Mouse (Mus musculus) cerebellum, adult 9-11 months (tissue): ENCODE data around the gene Slc16a4.
A peak's percentile ranks its signal among the peaks of the same experiment; 100 is the strongest.
"Not testable (repeated sequence)": the region's sequence is repeated elsewhere in the genome, so short reads cannot be mapped to it uniquely, and the experiment has no call there.

Experiments
- DNase-seq: peaks from one replicate; pipeline ENCODE4 v3.0.0; 2022

Slc16a4 gene

DNA sequence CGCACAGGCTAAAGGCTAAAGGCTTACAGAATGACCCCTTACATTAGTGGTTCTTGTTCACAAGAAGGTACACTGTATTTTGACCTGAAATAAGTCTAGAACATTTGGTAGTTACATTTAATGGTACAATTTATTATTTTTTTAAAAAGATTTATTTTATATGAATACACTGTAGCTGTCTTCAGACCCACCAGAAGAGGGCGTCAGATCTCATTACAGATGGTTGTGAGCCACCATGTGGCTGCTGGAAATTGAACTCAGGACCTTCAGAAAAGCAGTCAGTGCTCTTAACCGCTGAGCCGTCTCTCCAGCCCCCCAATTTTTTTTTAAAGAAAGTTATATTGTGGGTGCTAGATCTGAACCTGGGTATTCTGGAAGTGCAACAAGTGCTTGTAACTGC, 5.9 kb downstream of the Slc16a4 start:
- DNase-seq, result not testable (repeated sequence)

DNA sequence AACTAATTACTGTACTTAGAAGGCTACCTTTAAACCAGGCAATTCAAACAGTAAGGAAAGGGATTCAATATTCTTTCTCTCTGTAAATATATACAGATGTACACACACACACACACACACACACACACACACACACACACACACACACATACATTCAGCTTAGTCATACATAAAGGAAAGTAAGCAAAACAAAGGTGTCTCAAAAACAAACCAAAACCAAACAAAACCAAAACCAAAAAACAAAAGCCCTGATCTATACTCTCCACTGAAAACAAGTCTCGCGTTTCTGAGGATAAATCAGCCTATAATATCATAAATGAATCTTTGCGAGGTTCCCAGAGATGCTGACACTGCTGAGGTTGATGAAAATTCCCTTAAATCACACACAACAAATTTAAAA, 26.3 kb downstream of the Slc16a4 start:
- no peak for DNase-seq

DNA sequence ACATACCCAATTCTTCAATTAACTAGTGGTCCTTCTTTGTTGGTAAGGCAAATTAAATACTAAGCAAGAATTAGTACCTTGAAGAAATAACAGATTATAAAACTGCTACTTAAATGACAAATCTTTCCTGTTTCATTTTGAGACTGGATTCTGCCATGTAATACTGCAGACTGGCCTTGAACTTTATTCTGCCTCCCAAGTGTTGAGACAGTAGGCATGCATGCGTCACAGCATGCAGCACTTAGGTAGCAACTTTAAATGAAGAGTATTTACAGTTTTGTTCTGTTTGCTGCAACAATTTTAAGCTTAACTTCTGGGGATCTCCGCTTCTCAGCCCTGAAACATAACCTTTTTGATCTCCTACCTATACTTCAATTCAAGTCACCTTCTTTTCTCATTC, 30.1 kb downstream of the Slc16a4 start:
- no peak for DNase-seq

DNA sequence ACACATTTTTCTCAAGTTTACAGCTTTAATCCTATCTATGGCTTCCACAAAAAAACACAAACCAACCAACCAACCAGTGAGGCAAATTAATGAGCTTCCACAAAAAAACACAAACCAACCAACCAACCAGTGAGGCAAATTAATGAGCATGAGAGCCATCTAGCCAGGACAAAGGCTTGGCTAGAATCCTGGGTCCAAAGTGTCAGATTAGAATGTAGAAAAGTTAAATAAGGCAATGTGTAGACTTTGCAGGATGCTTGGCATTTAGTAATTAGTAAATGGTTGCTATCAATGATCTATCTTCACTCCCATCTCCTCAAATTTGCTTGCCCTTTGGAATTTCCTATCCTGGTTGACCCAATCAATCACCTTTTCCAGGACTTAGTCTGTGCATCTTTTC, 30.7 kb downstream of the Slc16a4 start:
- DNase-seq, result no peak

DNA sequence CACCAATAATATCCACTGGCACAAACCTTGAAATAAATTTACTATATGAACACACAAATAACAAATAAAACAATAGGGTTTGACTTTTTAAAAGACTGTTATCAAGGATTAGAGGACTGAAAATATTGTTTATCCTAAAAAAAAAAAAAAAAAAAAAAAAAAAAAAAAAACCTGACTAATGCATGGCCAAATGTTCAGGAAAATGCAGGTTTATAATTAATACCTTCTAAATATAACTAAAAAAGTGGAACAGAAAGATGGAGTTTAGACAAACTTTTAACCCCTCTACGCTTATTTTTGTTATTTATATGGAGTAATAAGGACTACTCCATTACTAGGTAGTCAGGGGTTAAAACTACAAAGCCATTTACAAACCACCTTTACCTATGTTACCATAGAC, 35.4 kb downstream of the Slc16a4 start:
- no peak for DNase-seq

DNA sequence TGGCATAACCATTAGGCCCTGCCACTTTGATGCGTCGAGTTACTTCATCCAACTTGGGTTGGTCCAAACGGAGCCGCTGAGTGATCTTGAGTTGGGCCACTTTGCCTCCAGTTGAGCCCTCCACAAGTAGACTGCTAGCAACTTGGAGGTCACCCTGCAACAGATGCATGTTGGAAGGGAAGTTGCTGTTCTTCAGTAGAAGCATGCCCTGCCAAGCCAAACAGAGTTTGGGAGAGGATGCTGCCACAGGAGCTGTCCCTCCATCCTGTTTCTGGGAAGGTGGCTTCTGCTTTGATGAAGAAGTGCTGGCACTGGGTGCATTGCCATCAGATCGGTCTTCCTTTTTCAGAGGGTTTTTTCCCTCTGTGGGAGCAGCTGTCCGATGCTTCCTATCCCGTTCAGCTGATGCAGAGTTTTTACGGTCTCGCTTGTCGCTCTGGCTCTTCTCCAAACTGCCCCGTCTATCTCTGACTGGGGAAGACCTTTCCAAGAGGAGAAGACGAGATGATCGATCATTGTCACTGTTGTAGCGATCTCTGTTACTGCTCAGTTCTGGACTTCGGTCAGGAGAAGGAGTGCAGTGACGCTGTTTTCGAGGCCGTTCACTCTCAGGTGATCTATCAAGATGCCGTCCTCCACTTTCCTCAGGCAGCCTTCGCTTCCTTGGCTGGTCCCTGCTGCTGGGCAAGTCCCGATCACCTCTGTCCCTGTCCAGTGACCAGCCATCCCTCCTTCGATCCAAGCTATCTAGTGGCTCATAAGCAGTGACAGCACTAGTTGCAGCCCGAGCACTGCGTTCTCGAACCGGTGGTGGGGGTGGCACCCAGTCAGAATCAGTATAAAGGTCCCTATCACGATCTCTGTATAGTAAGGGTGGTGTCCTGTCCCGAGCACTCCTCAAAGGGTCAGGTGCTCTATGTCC, 39.7 kb downstream of the Slc16a4 start:
- DNase-seq, result peak; percentile 40

DNA sequence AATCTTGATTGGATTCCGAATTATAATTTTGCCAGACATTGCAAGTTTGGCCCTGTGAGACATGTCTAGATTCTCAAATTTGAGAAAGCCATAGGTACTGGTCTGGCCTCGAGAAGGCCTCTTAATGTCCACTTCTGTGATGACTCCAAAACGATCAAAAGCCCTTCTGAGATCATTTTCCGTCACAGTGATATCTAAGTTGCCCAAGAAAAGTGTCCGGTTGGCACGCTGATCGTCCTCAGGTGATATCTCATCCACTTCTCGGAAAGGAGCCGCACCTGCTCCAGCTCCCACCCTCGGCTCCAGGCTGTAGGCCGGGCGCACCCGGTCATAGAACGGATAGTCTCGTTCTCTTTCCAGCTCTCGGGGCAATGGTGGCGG, 40.7 kb downstream of the Slc16a4 start:
- peak; percentile 57 for DNase-seq

DNA sequence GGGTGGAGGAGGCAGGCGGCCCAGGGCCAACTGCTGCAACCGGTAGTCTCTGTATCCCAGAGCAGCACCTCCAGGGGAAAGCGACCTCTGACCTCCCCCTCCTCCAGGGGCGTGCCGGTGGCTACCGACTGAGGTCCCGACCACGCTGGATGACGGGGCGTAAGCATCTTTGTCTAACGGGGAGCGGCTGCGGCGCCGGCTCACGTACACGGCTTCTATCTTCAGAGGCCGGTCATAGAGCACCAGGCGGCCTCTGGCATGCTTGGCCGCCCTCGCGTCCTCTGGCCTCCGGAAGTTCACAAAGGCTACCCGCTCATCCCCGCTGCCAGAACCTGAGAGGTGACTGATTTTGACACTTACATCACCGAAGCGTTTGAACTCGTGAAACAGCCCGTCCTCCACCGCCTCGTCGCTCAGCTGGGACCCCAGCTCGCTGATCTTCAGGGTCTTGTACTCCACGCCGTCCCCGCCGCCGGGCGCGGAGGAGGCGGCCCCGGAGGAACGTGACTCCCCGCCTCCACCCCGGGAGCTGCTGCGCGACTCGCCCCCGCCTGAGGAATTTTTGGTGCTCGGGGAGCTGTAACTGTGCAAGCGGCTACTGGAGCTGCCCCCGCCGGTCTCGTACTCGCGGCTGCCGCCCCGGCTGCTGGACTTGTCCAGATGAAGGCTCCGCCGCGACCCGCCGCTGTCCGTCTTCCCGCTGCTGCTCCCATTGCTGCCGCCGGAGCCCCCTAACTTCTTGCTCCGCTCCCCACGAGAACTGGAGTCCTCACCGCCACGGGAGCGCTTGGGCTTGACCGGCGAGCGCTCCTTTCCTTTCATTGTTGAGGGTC, 41.3 kb downstream of the Slc16a4 start:
- DNase-seq, result peak; percentile 75

DNA sequence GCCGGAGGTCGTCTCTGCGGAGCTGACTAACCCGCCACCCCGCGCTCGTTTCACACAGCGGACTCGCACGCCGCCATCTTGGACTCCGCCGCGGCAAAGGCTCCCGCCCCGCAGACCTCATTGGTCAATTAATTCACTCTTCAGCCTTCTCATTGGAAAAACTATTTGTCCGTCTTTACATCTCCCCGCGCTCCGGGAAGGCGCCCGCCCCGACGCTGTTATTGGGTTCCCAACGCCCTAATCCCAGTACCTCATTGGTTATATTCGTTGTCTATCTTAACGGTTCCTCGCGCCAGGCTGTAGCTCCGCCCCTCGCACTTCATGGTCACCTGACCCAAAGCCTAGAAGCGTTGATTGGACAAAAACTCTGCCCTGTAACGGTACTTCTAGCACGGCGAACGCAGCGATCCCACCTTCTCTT, 41.9 kb downstream of the Slc16a4 start:
- DNase-seq, result peak; percentile 99

DNA sequence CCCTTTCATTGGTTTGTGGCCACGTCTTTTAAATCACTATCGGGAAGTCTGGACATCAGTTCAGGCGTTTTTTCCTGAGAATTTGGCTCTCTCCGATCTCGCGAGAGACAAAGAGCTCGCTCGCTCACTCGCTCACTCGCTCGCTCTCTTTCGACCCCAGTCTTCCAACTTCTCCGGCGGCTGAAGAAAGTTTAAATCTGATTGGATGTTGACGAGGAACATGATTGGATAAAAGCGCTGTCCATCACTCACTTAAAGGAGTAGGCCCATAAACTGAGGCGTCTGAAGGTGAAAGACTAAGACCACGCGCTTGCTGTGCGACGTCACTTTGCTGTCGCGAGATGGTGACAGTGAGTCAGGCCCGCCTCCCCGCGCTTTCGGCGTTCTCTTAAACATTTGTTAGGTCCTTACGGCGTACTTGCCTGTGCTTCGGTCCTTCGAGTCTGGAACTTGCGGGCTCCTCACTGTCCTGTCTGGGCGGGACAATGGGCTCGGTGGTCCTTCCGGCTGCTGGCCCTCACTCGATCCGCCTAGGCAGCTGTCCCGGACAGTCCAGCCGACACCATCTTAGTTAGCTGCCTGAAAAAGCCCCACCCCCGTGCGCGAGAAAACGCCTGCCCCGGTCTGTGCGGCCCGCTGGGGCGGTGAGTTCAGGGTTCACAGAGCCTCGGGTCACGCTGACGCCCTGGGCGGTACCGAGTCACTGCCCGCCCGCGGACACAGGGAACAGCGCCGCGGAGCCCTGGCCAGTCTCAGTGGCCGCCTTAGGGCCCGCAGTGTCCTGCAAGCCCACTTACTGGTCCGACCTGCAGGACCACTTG, 42.6 kb downstream of the Slc16a4 start, which contains the start of gene Rbm15:
Gene Rbm15, minus strand, starts transcription at position 293 of the 821 bp plus-strand sequence.
- DNase-seq, result peak; percentile 98

DNA sequence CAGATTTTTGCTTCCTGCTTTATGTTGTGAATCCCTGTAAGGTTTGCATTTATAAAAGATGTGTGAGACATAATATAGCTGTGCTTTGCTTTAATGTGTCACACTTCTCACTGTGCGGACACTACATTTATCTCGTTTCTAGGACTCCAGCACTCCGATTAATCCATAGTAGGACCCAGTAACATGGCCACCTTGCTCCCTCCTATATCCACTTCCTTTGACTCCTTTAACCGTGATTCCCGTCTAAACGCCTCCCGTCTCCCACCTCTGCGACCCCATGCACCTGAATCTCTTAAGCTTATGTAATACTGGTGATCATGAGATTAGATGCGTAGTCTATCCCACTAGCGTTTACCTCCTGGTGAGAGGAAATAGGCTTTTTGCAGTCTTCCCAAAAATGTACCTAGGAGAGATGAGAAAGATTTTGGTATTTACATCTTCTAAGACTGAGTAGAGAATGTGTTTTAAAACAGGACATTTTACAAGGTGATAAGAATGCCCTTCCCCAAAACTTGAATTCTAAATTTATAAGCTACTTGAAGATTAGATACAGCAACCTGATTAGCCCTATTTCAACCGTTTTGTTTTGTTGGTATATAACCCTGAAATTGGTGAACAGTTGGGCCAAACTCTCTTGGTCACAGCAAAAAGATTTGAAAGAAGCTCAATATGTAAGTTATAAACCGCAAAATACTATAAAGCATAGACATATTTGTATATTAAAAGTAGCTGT, 43.3 kb downstream of the Slc16a4 start:
- DNase-seq, result no peak

DNA sequence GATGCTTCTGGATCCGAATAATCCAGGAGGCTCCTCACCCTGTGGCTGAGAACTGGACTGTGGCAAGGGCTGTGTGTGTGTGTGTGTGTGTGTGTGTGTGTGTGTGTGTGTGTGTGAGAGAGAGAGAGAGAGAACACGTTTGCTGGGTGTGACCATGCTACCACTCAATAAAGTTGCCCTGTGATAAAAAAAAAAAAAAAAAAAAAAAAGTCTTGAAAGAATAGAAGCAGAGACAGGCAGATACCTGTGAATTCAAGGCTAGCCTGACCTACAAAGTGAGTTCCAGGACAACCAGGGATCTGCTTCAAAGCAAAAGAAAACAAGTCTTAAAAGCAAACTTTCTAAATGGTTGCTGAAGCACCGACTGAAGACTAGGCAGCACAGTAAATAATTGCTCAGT, 52.9 kb downstream of the Slc16a4 start:
- no peak for DNase-seq

DNA sequence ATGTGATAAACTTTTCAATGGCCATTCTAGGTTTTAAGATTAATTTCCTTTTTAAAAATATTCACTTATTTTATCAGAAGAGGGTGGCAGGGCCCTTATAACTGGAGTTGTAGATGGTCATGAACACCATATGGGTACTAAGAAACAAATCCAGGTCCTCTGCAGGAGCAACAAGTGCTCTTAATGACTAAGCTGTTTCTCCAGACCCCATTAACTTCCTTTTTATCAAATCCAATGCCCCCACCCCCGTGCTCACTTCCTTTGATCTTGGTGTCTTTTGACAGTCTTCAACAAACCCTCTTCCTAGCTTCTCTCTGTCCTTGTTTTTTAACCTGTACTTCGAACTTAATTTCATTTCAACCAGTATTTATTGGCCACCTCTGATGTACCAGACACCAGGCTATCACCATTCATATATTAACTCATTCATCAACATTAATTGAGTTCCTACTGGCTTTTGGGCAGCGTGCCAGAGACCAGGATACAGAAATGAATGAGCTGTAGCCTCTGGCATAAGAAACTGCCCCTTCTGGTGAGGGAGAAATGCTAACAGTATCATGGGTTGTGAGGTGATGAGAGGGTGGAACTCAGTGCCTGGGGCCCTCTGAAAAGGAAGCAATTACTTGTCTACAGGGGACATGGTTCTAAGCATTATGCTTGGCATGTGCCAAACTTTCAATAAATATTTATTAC, 54.1 kb downstream of the Slc16a4 start:
- DNase-seq, result no peak

DNA sequence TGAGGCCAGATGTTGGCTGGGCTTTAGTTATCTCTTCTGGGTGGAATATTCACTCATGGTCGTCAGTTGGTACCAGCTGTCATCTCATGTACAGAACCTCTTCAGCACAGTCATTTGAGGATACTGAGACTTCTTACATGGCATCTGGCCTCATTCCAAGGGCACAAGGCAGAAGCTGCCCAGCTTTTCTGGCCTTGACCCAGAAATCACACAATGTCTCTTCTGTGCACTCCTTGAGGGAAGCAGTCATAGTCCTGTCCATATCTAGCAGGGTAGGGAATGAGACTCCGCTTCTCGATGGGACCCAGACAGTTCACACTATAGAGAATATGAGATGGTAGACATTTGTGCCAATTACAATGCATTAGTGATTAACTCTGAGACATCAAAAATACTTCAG, 58.0 kb downstream of the Slc16a4 start:
- no peak for DNase-seq

DNA sequence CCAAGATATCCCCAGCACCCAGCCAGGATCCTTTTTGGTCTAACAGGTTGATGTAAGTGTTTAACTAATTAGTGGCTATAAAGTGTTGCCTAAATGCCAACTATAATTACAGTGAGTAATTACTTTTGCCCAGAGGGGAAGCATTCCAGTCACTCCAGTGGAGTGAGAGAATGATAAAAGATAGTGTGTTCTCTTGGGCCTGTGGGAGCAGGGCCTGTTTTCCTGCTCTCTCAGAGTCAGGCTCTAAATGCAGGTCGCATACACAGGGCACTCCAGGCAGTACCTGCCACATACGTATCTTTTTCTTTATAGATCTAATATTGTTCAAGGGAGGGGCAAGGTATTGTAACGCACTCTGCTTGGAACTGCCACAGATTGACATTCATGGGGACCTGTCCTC, 60.7 kb downstream of the Slc16a4 start:
- no peak for DNase-seq

DNA sequence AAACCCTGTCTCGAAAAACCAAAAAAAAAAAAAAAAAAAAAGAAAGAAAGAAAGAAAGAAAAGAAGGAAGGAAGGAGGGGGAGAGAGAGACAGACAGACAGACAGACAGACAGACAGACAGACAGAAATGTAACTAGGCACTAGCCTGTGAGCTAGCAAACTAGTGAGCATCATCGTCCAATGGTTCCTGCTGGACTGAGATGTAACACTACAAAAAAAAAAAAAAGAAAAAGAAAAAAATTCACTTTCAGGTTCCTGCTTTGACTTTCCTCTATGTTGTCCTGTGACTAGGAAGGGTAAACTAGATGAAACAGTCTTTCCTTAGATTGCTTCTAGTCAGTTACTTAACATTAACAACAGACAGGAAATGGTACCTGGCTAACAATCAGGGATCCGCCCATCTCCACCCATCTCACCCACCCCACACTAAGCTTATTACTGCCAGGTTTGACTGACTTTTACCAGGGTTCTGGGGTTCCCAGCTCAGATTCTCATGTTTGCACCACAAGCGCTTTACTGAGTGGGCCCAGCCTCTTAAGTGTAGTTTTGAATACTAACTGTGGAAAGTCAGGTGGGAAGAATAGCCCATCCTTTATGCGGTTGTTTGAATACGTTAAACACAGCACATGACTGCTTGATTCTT, 64.7 kb downstream of the Slc16a4 start:
- no peak for DNase-seq

DNA sequence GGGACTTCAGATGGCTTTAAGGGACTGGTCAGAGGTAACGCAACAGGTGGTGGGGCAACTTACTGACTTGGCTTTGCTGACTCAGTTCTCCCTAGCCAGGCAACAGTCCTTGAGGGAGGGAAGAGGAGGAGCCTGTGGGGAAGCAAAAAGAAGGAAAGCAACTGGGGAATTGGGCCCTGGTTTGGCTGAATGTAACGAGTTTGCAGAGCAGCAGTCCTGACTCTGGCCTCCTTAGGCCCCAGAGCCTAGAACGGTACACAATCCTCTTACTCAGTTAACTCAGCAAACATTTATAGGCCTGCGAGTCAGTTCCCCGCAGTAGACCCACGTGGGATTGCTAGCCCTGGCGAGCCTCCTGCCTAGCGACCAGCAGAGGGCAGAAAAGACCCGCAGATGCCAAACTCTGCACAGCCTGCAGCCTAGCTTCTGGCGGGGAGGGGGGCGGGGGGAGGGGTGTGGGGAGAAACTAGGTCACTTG, 66.0 kb downstream of the Slc16a4 start:
- peak; percentile 86 for DNase-seq

DNA sequence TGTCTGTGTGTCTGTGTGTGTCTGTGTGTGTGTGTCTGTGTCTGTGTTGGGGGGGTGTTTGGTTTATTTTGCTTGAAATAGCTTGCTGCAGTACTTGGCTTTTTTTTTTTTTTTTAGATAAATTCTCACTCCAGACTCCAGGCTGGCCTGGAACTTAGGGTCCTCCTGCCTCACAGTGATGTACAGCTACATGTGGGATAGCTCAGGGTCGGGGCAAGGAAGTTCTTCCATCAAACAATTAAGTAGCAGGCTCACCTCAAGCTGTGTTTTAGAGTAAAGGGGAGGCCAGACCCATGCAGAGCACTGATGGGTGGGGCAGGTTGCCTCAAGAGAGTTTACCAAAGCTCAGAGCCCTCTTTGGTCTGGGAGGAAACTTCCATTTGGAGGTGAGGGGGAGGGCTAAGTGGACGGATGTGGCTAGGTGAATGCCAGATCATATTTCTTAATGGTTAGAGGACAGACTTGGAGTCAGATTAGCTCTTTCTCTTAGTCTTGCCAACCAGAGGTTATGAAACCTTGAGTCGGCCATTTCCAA, 66.7 kb downstream of the Slc16a4 start:
- peak; percentile 36 for DNase-seq

DNA sequence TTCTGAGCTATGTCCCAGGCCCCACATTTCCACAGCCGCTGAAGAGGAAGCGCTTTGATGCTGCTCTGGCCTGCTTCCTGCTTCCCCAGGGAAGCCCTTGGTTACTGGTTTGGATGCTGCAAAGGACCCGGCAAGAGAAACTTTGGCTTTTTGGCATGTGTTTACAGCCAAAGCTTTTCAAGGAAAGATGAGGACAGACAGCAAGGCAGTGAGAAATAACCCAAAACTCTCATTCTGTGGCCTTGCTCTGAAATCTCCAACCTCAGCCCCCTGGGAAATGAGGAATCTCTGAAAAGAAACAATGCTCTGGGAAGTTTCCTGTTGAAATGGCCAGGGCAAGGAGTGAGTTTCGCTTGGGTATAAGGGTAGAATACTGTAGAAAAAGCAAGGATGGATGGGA, 69.3 kb downstream of the Slc16a4 start:
- DNase-seq, result no peak
